Mouse (Mus musculus) lung, embryonic 15.5 days (tissue): ENCODE measurements around the gene Asic3. TPM values are rescaled to one million over a fixed set of nuclear protein-coding genes. Genes with fewer than 3 reads are reported as not detected.
A peak's percentile ranks its signal among the peaks of the same experiment; 100 is the strongest.
"Not testable (repeated sequence)": the region's sequence is repeated elsewhere in the genome, so short reads cannot be mapped to it uniquely, and the experiment has no call there.

Experiments
- ATAC-seq: fragments of 200-750 bp; cut with Nextera tagmentation; 2 replicates; pipeline ENCODE4 v1.8.0; 2017; ENCODE audit warnings: moderate number of reproducible peaks, borderline replicate concordance; ENCODE audit not compliant: low FRiP score, low TSS enrichment; ENCODE audit errors: extremely low read depth
- H3K27ac ChIP-seq: fragments of 300-500 bp; sonication (generic); 2 replicates; pipeline ENCODE4 v1.5.1; 2015; ENCODE audit warnings: moderate library complexity, mild to moderate bottlenecking, inconsistent platforms
- H3K27me3 ChIP-seq: fragments of 300-500 bp; sonication (generic); 2 replicates; pipeline ENCODE4 v1.6.1; 2015; ENCODE audit warnings: inconsistent platforms
- H3K36me3 ChIP-seq: fragments of 300-500 bp; sonication (generic); 2 replicates; pipeline ENCODE4 v1.6.1; 2015; ENCODE audit warnings: inconsistent platforms
- H3K4me1 ChIP-seq: fragments of 300-500 bp; sonication (generic); 2 replicates; pipeline ENCODE4 v1.6.1; 2015; ENCODE audit warnings: inconsistent platforms
- H3K4me2 ChIP-seq: fragments of 300-500 bp; sonication (generic); 2 replicates; pipeline ENCODE4 v1.6.1; 2015; ENCODE audit warnings: inconsistent platforms, mild to moderate bottlenecking, moderate library complexity
- H3K4me3 ChIP-seq: fragments of 300-500 bp; sonication (generic); 2 replicates; pipeline ENCODE4 v1.5.1; 2015; ENCODE audit warnings: mild to moderate bottlenecking, inconsistent platforms
- H3K9ac ChIP-seq: fragments of 300-500 bp; sonication (generic); 2 replicates; pipeline ENCODE4 v1.6.1; 2015; ENCODE audit warnings: inconsistent platforms
- H3K9me3 ChIP-seq: fragments of 300-500 bp; sonication (generic); 2 replicates; pipeline ENCODE4 v1.6.1; 2016; ENCODE audit warnings: inconsistent platforms
- WGBS: fragments of 180-500 bp; shearing (Covaris S2); methylation state at CpG from one replicate; pipeline ENCODE4 v1.1.7; 2015; 5-methylcytosine and 5-hydroxymethylcytosine counted together
- polyA plus RNA-seq: library from polyadenylated mRNA; unstranded; fragments of >200 nt; fragmentation: Nextera tagmentation; extraction: Ambion mirVana; gene quantifications from 2 replicates; pipeline ENCODE4 v1.2.1, GENCODE M21; 2015

The Asic3 gene
- polyA plus RNA-seq, 1 experiment from 2014 or later, result 0.16 TPM

DNA sequence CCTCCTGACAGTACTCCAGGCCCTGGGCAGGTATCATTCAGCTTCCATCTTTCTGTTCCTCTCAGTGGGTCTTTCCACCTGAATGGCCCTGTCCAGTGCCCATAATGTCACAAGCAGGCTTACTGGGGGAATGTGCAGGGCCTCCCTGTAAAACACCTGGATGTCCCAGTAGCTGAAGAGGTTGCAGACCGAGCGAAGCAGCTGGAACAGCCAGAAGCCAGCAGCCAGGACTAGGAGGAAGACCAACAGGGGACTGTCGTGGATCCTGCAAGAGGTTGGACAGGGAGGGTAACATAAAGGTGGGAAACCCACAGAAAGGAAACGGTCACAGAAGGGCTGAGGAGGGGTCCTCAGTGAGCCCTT, 23.6 kb upstream of the Asic3 start:
- 58% methylated on average over 4 of the region's 4 CpGs for WGBS
- no peak for ATAC-seq
- peaks cover 43% of the 10 kb centered on the region for H3K27me3 ChIP-seq
- peaks cover 28% of the 10 kb centered on the region for H3K4me1 ChIP-seq
- no peak overlapping the region for H3K27ac ChIP-seq
- no peak overlapping the region for H3K9ac ChIP-seq
- no peaks in the 10 kb centered on the region for H3K36me3 ChIP-seq
- no peaks in the 10 kb centered on the region for H3K9me3 ChIP-seq
- H3K4me3 ChIP-seq, result no peak overlapping the region
- H3K4me2 ChIP-seq, result no peak overlapping the region

DNA sequence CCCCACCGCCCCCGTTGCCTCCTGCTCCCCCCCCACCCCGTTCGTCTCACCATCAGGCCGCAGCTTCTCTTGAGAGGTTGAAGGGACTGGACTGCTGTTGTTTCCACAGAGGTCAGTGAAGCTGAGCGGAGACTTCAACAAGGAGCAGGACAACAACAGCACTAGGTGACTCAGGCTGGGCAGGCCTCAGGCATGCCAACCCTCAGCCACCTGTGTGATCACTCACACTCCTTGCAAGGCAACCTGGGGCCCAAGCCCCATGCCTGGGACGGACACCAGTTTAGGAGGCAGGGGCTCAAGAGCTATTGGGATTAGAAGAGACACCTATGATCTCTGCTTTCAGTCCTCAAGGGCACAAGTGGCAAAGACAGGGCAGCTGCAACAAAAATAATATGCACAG, 21.3 kb upstream of the Asic3 start, which contains the start of gene Atg9b:
Gene Atg9b, minus strand, starts transcription at position 280 of the 400 bp plus-strand sequence.
- H3K27ac ChIP-seq, result no peak within 1 kb of the TSS
- peaks cover 24% of the 10 kb centered on the region for H3K27me3 ChIP-seq
- H3K9ac ChIP-seq, result no peak within 1 kb of the TSS
- peaks cover 35% of the 10 kb centered on the region for H3K4me1 ChIP-seq
- no peaks in the 10 kb centered on the region for H3K36me3 ChIP-seq
- WGBS, result 72% methylated on average over 7 of the region's 7 CpGs
- H3K4me2 ChIP-seq, result no peak within 1 kb of the TSS
- H3K4me3 ChIP-seq, result no peak within 1 kb of the TSS
- no peak for ATAC-seq
- H3K9me3 ChIP-seq, result no peaks in the 10 kb centered on the region

DNA sequence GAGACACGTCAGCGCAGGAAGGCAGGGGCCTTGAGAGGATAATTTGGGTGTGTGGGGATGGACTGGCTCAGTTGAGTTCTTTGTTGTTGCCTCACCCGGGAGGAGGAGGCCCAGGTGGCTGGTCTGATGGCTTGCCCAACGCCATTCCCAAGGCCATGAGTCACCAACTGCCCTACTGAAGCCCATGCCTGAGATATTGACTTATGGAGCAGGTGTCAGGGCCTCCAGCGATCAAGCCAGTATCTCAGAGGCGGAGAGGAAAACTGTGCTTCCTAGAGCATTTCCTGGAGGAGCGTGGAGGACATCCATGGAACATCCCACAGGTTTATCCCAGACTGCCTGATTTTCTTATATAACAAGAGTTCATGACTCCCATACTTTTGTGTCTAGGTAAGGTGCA, 20.5 kb upstream of the Asic3 start:
- no peak for ATAC-seq
- peaks cover 15% of the 10 kb centered on the region for H3K27me3 ChIP-seq
- WGBS, result 70% methylated on average over 7 of the region's 7 CpGs
- H3K4me1 ChIP-seq, result peaks cover 27% of the 10 kb centered on the region
- H3K9ac ChIP-seq, result no peak overlapping the region
- H3K36me3 ChIP-seq, result no peaks in the 10 kb centered on the region
- no peak overlapping the region for H3K27ac ChIP-seq
- H3K4me3 ChIP-seq, result no peak overlapping the region
- no peak overlapping the region for H3K4me2 ChIP-seq
- no peaks in the 10 kb centered on the region for H3K9me3 ChIP-seq

DNA sequence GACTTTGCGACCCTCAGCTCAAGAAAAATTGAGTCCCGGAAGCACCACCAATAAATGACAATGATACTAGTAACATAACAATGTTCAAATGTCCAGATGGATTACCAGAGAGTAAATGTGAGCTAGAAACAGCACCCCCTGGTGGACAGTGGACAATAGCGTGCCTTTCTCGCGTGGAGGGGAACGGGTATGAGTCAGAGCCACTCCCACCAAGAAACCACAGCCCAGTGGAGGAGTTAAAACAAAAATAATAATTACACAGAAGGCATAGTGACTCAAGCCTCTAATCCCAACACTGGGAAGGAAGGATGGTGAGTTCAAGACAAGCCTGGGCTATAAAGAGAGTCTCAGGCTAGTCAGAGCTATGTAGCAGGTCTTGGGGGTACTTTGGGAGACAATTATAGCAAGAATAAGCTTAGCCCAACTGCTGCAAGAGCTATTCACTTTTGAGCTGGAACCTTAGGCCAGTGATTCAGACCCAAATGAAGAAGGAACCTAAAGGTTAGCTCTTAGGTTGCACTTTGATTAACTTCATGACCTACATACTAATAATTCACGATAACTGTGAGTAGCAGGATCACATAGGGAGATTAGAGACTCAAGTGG, 19.7 kb upstream of the Asic3 start, which contains the start of gene Abcb8:
Gene Abcb8, plus strand, starts transcription at position 272 of the 606 bp plus-strand sequence.
- Histone ChIP-seq H3K27me3 (peaks cover 8% of the 10 kb centered on the region; the same call in 1 of the 2 replicates), H3K27ac (peak within 1 kb of the TSS; percentile 64; the same call in 1 of the 2 replicates), H3K9me3 (no peaks in the 10 kb centered on the region), H3K9ac (peak within 1 kb of the TSS; percentile 31; the same call in 1 of the 2 replicates), H3K4me1 (peaks cover 21% of the 10 kb centered on the region), H3K4me3 (peak within 1 kb of the TSS; percentile 56), H3K36me3 (no peaks in the 10 kb centered on the region), H3K4me2 (peak within 1 kb of the TSS; percentile 61)
- WGBS, result 24% methylated on average over 7 of the region's 7 CpGs
- no peak for ATAC-seq

DNA sequence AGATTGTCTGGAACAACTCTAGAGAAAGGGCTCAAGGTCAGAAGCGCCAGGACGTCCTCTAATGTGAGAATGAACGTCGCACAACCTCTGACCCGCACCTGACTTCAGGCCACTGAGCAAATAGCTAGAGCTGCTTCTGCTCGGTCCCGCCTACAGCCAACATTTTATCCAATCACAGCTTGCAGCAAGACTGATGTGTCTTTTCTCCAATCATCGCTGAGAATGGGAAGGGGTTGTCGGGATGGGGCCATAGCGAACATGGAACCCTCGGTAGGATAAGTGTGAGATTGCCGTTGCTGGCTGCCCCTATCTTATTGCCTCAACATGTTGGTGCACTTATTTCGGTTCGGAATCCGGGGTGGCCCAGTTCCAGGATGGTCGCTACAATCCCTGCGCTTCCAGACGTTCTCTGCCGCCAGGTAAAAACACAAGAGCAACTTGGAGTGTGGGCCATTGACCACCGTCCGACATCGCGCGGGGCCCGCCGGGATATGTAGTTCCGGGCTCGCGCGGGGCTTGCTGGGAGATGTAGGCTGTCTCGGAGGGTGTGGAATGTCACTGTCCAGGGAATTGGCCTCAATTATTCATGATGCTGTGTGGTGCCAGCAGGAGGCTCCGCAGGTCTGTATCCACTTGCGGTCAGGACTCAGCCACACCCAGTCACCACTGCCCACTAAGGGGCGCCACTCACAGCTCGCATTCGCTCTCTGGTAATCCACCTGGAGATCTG, 18.9 kb upstream of the Asic3 start:
- Histone ChIP-seq H3K4me3 (peak overlapping the region; percentile 56), H3K9ac (peak overlapping the region; percentile 31; the same call in 1 of the 2 replicates), H3K9me3 (no peaks in the 10 kb centered on the region), H3K36me3 (no peaks in the 10 kb centered on the region), H3K27me3 (peaks cover under 1% of the 10 kb centered on the region; the same call in 1 of the 2 replicates), H3K4me2 (peak overlapping the region; percentile 61), H3K4me1 (peaks cover 18% of the 10 kb centered on the region), H3K27ac (peak overlapping the region; percentile 64; the same call in 1 of the 2 replicates)
- 1% methylated on average over 36 of the region's 36 CpGs for WGBS
- peak; percentile 96 for ATAC-seq

DNA sequence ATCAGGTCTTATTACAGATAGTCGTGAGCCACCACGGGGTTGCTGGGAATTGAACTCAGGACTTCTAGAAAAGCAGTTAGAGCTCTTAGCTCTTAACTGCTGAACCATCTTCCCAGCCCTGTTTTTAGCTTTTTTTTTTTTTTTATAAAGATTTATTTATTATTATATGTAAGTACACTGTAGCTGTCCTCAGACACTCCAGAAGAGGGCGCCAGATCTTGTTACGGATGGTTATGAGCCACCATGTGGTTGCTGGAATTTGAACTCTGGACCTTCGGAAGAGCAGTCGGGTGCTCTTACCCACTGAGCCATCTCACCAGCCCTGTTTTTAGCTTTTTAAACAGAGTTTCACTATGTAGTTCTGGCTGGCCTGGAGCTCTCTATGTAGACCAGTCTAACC, 16.9 kb upstream of the Asic3 start:
- H3K9ac ChIP-seq, ATAC-seq, H3K4me3 ChIP-seq, H3K4me2 ChIP-seq, H3K27me3 ChIP-seq, H3K27ac ChIP-seq, H3K36me3 ChIP-seq, H3K9me3 ChIP-seq: not testable (repeated sequence)
- 84% methylated on average over 6 of the region's 6 CpGs for WGBS
- H3K4me1 ChIP-seq, result peaks cover 14% of the 10 kb centered on the region

DNA sequence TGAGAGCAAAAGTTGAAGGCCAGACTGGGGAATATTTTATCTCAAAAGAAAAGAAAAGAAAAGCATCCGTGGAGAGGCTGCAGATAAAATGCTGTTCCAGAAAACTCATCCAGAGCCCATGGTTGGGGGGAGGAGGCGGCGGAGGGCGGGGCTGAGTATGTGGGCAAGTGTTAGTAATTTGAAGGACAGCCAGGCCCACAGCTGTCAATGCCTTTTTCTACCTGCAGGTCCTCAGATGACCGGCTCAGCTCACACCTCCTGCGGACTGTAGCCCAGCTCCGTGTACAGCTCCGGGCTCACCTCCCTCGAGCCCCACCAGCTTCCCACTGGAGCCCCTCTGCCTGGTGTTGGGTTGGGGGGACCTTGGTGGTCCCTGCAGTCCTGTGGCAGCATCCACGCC, 13.5 kb upstream of the Asic3 start:
- peaks cover 17% of the 10 kb centered on the region; the same call in 1 of the 2 replicates for H3K36me3 ChIP-seq

DNA sequence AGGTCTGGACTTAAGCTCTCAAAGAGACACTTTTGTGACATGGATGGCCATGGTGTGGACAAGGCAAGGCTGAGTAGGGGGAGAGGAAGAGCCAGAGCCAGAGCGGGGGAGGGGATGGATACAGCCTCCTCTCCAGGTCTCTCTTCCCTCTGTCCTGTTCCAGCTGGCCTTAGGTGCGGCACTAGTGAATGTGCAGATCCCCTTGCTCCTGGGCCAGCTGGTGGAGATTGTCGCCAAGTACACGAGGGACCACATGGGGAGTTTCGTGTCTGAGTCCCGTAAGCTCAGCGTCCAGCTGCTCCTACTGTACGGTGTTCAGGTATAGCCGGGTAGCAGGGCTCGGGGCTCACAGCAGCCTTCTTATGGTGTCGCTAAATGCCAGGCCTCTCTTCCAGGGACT, 12.8 kb upstream of the Asic3 start:
- no peak overlapping the region for H3K9ac ChIP-seq
- no peak overlapping the region for H3K4me2 ChIP-seq
- H3K9me3 ChIP-seq, result no peaks in the 10 kb centered on the region
- H3K27ac ChIP-seq, result no peak overlapping the region
- no peaks in the 10 kb centered on the region; the same call in 1 of the 2 replicates for H3K4me1 ChIP-seq
- no peak for ATAC-seq
- no peaks in the 10 kb centered on the region for H3K27me3 ChIP-seq
- H3K36me3 ChIP-seq, result peaks cover 17% of the 10 kb centered on the region; the same call in 1 of the 2 replicates
- 88% methylated on average over 11 of the region's 11 CpGs for WGBS
- H3K4me3 ChIP-seq, result no peak overlapping the region

More for the DNA sequence above, 13.5 kb upstream of the Asic3 start:
- Histone ChIP-seq H3K9ac (no peak overlapping the region), H3K27ac (no peak overlapping the region), H3K4me1 (peaks cover 6% of the 10 kb centered on the region; the same call in 1 of the 2 replicates), H3K9me3 (no peaks in the 10 kb centered on the region), H3K4me2 (no peak overlapping the region), H3K27me3 (no peaks in the 10 kb centered on the region), H3K4me3 (no peak overlapping the region)
- ATAC-seq, result no peak
- WGBS, result 84% methylated on average over 10 of the region's 10 CpGs

DNA sequence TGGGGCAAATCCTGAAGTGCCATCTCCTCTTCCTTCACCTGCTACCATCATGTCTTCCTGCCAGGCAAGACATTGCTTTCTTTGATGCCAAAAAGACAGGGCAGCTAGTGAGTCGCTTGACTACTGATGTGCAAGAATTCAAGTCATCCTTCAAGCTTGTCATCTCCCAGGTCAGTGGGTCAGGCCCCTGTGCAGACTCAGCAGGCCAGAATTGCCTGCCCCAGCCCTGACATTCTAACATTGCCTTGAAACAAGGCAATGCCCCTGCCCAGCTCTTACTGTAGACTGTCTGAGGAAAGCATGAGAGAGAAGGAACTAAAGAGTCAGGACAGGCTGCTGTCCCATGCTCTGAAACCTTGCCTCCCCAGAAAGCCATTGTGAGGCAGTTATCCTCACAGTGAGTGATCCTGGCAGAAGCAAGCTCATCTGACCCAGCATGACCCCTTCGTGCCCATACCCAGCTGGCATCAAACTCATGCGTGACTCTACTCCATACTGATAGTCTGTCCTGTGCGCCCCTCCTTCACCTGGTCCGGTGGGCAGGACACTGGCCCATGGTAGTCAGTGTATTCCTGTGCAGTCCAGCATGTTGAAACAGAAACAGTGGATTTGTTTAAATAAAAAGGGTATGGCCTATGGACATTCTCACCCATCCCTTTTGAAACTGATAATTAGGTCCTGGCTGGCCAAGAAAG, 12.1 kb upstream of the Asic3 start:
- Histone ChIP-seq H3K9me3 (no peaks in the 10 kb centered on the region), H3K36me3 (peaks cover 17% of the 10 kb centered on the region; the same call in 1 of the 2 replicates), H3K27ac (no peak overlapping the region), H3K27me3 (no peaks in the 10 kb centered on the region), H3K4me1 (no peaks in the 10 kb centered on the region), H3K4me3 (no peak overlapping the region), H3K9ac (no peak overlapping the region), H3K4me2 (no peak overlapping the region)
- no peak for ATAC-seq
- 87% methylated on average over 5 of the region's 5 CpGs for WGBS

DNA sequence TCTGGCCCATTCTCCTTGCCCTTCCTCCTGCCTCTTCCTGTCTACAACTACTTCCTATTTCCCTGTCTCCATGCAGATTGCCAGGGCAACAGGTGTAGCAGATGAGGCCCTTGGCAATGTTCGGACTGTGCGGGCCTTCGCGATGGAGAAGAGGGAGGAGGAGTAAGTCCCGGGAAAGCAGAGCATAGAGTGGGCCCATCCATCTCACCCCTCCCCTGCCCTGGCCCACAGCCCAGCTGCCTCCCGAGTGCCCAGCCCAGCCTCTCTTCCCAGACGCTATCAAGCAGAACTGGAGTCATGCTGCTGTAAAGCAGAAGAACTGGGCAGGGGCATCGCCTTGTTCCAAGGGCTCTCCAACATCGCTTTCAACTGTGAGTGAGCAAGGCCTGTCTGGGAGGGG, 11.2 kb upstream of the Asic3 start:
- no peak overlapping the region for H3K27ac ChIP-seq
- H3K9me3 ChIP-seq, result no peaks in the 10 kb centered on the region
- H3K4me3 ChIP-seq, result no peak overlapping the region
- no peaks in the 10 kb centered on the region for H3K4me1 ChIP-seq
- no peak overlapping the region for H3K9ac ChIP-seq
- ATAC-seq, result no peak
- no peak overlapping the region for H3K4me2 ChIP-seq
- WGBS, result 63% methylated on average over 9 of the region's 9 CpGs
- H3K36me3 ChIP-seq, result peaks cover 17% of the 10 kb centered on the region; the same call in 1 of the 2 replicates
- H3K27me3 ChIP-seq, result no peaks in the 10 kb centered on the region

DNA sequence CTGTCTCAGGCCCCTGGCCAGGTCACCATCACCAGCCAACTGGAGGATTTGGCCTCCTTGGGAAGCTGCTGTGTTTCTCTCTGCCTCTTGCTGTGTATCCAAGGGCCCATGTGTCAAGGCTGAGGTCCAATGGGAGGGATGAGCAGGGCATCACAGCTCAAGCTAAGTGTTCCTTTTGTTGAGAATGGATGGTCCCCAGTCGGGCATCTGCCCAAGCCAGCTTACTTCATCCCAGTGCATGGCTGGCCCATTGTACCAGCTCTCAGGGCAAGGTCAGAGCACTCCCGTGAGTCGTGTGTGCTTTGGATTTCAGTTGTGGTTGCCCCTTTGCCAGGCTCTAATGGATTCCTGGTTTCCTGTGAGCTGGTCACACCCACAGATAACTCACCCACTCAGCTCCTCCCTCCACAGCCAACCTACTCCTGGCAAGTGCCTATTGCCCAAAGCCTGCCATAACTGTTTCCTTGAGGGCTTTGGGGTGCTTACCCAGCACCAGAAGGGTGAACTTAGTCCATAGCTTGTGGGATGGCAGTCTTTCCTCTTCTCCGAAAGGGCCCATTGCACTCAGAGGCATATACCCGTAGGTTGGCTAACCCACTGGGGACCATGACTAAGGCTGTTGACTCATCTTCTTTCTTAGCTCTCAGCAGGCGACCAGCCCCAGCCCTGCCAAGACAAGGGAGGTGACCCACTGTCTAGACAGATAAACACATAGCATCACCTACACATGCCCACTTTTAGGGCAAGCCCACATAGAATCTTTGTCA, 8.4 kb upstream of the Asic3 start:
- H3K36me3 ChIP-seq, result peaks cover 17% of the 10 kb centered on the region; the same call in 1 of the 2 replicates
- WGBS, result 84% methylated on average over 6 of the region's 6 CpGs
- ATAC-seq, result no peak

More for the DNA sequence above, 8.4 kb upstream of the Asic3 start:
- Histone ChIP-seq H3K9me3 (no peaks in the 10 kb centered on the region), H3K9ac (no peak overlapping the region), H3K27ac (no peak overlapping the region), H3K4me1 (no peaks in the 10 kb centered on the region), H3K4me2 (no peak overlapping the region), H3K4me3 (no peak overlapping the region), H3K27me3 (no peaks in the 10 kb centered on the region)
